Mouse (Mus musculus): ENCODE data around the gene Rcan3.

GRCm38 (mm10) chr4:135413491-135413890 is 20.2 kb downstream of the Rcan3 start:
- TF ChIP-seq POLR2A (IDR thresholded peaks at IDR 0.05; ENCODE audit: low read depth, low read length) (no peak), CTCF (IDR thresholded peaks at IDR 0.05; ENCODE audit: borderline replicate concordance, insufficient read depth, low read length) (no peak)

Measured in embryonic fibroblast, embryonic 13.5 days (primary cell).